Mouse (Mus musculus) right cerebral cortex, postnatal 14 days (tissue): Measurements from ENCODE around the gene Mettl23.
"Not testable (repeated sequence)": the region's sequence is repeated elsewhere in the genome, so short reads cannot be mapped to it uniquely, and the experiment has no call there.

Experiments
- DNase-seq: peaks from one replicate; pipeline ENCODE4 v3.0.0; 2022

Mettl23 gene

DNA sequence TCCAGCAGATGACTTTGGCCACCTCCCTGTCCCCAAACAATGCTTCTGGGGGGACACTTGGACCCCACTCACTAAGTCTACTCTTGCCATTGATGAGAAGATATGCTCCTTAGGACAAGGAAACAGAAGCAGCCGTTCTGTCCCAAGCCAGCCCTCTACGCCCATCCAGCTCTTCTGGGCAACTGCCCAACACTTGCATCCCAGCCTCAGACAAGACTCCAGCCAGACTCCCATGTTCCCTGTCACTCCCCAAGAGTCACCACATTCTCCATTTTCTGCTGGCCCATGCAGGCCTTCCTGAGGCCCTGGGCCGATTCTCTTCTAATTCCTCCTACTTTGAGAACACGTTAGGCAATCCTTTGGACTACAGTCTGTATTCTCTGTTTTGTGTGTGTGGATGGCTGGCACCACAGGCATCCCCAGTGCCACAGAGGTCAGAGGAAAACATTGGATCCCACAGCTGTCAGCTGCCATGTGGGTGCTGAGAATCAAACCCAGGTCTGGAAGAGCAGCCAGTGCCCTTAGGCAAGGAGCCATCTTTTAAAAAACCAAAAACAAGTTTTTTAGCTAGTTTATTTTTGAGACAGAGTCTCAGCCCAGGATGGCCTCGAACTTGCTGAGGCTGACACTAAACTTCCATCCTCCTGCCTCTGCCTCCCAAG, 23.0 kb upstream of the Mettl23 start:
- no peak for DNase-seq

GRCm38 (mm10) chr11:116821057-116821940, 21.8 kb upstream of the Mettl23 start:
- no peak for DNase-seq

GRCm38 (mm10) chr11:116822215-116822614, 20.9 kb upstream of the Mettl23 start:
- no peak for DNase-seq

DNA sequence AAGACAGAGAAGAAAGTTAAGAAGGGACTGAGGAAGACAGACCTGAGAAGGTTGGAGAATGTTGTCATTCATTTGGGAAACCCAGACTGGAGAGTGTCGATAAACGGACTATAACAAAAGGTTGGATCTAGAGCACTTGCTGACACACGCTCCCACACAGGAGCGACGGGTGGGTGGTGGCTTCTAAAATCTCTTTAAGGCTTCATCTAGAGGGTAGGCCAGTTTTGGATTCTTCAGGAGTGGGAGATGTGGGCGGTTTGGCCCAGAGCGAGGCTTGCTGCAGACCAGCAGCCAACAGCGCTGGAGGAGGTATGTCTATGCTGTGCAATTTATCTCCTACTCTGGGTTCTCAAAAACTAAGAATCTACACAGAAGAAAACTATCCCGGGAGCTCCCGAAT, 20.5 kb upstream of the Mettl23 start:
- no peak for DNase-seq

- DNase-seq, result no peak
Observed at GRCm38 (mm10) chr11:116823255-116823654, 19.8 kb upstream of the Mettl23 start.

DNA sequence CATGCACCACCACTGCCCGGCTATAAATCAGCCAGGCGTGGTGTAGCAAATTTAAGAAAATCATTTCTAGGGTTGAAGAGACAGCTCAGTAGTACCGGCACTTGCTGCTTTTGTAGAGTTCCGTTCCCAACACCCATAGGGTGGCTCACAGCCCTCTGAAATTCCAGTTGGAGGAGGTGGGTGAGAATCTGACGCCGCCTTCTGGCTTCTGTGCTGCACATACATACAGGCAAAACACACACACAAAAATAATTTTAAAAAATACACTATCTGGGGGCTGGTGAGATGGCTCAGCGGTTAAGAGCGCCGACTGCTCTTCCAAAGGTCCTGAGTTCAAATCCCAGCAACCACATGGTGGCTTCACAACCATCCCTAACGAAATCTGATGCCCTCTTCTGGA, 19.2 kb upstream of the Mettl23 start:
- not testable (repeated sequence) for DNase-seq

DNA sequence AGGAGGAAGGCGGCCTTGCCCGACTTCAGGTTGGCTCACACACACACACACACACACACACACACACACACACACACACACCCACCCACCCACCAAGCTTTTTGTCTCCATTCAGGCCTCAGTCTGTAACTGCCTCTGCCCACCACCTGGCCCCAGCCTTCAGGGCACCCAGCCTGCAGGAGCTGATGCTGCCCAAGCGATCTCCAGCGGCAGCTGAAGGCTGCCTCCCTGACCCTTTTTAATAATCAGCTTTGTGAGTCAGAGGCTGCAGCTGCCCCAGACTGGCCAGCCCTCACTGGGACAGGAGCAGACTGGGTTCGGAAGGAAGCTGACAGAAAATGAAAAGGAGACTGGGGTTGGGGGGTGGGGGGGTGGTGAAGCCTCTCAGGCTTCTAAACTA, 17.8 kb upstream of the Mettl23 start:
- DNase-seq, result no peak

DNA sequence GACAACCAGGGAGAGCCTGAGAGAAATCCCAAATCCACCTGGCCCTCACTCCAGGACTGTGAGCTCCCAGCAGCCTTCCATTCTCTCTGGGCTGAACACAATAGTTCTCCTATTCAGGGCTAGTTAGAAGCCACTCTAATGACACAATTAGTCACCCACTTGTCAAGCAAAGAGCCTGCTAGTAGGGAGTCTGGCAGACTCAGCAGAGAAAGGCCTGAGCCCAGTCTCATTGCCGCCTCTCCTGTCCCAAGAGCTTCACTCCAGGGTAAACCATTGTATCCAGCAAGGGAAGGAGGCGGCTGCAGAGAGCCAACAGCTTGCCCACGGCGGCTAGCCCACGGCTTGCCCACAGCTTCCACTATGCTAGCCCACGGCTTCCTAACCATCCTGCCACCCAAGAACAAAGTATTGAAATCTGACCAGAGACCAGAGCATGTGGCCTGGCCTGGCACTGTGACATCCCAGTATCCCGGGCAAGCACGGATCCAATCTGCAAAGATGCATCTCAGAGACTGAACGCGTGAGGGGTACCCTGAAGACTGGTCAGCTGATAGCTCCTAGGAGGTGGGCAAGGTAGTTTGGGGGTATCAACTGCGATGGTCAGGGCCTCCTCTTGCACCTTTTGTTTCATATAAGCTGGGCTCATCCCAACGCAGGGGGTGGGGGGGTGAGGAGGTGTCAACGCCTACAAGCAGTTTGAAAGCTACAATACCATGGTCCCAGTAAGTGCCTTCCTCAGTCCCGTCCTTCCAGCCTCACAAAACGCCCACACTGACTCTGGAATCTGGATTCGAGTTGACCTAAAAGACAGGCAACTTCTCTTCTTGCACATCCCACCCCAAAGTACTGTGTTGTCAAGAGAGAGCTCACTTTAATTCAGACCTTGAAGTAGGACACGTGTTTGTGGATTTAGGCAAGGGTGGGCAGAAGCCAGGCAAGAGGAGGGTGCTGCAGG, 16.3 kb upstream of the Mettl23 start:
- DNase-seq, result no peak

DNA sequence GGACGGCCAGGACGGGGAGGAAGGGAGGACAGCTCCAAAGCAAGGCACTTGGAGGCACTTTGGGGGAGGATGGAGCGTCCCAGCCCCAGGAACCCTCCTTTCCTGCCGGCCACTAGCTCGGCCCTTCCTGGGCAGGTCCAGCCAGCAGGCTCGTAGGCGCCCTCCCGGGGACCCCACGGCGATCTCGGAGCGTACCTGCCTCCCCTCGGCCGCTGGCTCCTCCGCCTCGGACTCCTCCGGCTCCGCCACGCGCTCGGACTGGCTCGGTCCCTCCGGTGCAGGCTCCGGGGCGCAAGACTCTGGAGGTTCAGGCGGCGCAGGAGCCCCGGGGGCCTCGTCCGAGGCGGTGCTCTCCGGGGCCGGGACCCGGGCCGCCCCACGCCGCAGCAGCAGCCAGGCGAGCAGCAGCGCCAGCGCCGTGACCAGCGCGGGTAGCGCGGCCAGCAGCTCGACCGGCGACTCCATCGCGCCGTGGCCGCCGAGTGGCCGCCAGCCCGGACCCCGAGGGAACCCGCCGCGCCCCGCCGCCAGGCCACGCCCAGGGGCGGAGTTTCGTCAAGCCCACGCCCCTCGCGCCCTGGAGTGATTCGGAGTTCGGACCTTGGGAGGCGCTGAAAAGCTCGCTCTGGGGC, 15.4 kb upstream of the Mettl23 start, which contains the start of gene Mxra7:
TSS of gene Mxra7 (minus strand) at position 513 of the 632 bp plus-strand sequence.
- DNase-seq, result peak; percentile 66

DNA sequence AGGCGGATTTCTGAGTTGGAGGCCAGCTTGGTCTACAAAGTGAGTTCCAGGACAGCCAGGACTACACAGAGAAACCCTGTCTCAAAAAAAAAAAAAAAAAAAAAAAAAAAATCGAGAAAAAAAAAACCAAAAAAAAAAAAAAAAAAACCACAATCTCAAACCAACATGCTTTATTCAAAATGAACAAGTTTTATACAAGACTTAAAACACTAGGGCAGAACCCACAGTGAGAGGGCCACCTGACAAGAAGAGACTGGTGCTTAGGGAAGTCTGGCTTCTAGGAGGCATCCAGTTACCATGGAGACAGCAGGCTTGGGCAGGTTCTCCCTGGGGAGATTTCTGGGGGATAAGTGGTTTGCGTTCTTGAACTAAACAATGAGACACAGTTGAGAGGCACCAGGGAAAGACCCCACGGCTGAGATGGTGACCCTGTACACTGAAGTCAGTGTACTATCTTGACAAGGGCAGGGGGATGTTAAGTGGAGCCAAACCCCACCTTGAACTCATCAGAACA, 10.8 kb upstream of the Mettl23 start:
- no peak for DNase-seq

- DNase-seq, result no peak
Observed at GRCm38 (mm10) chr11:116834954-116835353, 8.1 kb upstream of the Mettl23 start.

DNA sequence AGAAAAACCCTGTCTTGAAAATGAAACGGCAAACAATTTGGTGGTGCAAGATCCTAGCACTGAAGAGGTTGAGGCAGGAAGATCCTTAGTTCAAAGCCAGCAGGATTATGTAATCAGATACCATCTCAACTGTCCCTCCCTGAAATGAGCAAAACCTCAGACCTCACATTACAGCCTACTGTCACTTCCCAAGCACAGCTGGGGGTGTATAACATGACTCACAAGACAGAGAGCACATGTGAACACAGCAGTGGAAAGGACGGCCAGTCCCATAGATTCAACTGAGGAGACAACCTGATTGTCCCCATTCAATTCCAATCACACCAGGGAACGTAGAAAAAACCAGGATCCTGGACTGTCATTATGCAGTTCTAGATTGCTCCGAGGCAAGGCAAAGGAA, 6.8 kb upstream of the Mettl23 start:
- no peak for DNase-seq

GRCm38 (mm10) chr11:116837441-116837840, 5.6 kb upstream of the Mettl23 start:
- DNase-seq, result no peak

- no peak for DNase-seq
Observed at GRCm38 (mm10) chr11:116838936-116839335, 4.1 kb upstream of the Mettl23 start.

DNA sequence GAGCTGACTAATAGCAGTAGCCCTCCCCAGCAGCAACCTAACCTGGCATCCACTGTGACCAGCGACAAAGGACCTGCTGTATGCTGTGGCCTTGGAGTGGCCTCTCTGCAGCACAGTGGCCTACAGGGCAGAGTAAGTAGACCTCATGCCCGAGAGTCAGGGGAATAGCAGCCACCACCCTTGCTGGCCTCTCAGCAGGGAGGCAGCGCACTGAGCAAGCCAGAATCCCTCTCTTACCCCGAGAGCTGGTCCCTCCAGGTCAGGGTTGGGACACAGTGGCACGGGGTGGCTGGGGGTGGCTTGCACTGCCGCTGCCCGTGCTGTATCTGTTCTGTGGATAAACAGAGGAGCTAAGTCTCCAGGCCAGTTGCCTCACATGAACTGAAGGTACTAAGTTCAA, 3.5 kb upstream of the Mettl23 start:
- no peak for DNase-seq

GRCm38 (mm10) chr11:116840748-116841147, 2.3 kb upstream of the Mettl23 start:
- DNase-seq, result no peak

DNA sequence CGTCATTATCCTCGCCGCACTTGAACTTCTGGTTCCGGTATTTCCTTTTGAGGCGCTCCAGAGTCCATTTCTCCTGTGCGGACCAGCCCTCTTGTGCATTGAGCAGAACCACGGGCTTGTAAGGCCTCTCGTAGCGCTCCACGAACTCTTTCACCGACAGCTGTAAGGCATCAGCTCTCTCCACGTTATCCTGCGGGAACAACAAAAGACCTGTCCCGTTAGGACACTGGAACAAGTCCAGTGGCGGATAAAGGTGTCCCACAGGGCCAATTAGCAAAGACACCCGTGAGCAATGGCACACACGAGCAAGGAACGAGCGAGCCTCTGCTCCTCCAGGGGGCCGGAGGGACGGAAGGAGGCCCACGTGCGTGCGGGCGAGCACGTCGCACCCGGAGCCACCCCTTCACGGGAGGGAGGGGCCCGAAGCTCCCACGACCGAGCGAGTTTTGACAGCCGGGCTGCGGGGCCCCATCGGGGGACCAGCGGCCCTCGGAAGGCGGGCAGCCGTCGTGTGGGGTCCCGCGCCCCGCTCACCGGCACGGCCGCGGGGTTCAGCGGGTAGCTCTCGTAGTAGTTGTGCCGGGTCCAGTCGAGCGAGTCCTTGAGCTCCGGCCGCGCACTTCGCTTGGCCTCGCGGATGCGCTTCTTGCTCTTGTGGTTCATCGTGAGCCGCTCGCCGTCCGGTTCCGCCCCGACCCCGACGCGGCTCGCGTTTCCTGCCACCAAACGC, 382 bp upstream of the Mettl23 start:
- DNase-seq, result peak; percentile 72

DNA sequence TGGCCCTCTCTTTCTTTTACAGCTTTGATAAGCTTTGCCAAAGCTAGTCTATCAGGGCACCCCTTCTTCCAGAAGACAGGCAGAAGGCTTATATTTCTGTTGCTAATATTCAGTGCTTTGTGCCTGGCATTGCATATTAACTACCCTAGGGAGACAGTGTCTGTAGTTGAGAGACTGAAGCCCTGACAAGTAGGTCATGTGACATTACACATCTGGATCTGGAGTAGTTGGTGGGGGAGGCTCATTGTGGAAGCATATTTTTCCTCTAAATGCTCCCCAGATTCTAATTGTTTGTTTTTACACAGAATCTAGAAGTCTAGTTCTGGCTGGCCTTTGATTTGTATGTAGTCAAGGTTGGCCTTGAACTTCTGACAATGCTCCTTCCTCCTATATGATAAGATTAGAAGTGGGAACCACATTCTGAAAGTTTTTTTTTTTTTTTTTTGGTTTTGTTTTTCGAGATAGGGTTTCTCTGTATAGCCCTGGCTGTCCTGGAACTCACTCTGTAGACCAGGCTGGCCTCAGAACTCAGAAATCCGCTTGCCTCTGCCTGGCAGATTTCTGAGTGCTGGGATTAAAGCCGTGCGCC, 3.6 kb downstream of the Mettl23 start:
- no peak for DNase-seq

- no peak for DNase-seq
Observed at GRCm38 (mm10) chr11:116847187-116848085, 4.4 kb downstream of the Mettl23 start.
